22 mouse cellular contexts compared by ENCODE assay signal in genomic region chr13:48391126-48391525, GRCm38 (mm10).
A peak's percentile ranks its signal among the peaks of the same experiment; 100 is the strongest.
DNase-seq lines count a peak whose midpoint lies in the region; ATAC-seq and TF ChIP-seq lines count a peak whose summit lies in the region.
"Had no signal": no experiment of that assay in that cellular context is flagged by ENCODE, and none has a peak within 500 bp of the region (broad histone marks: within the 10 kb centered on the region; RNA-seq: fewer than 3 reads in every experiment).

No protein-coding gene starts in this region.

- no peaks in the 10 kb centered on the region for H3K9me3 ChIP-seq in heart, embryonic 10.5 days
- H3K9me3 ChIP-seq in kidney, embryonic 16.5 days (ENCODE audit: low read length), result no peaks in the 10 kb centered on the region
- H3K9me3 ChIP-seq in midbrain, embryonic 16.5 days (replicated peaks; ENCODE audit: control insufficient read depth, low read length, poor library complexity, severe bottlenecking), result no peaks in the 10 kb centered on the region
- H3K9me3 ChIP-seq in midbrain, embryonic 11.5 days (ENCODE audit: control insufficient read depth, low read length), result no peaks in the 10 kb centered on the region
- H3K9me3 ChIP-seq in midbrain, postnatal 0 days (ENCODE audit: low read length), result no peaks in the 10 kb centered on the region
- H3K9me3 ChIP-seq: embryonic facial prominence, embryonic 15.5 days; forebrain, embryonic 12.5 days; heart, embryonic 15.5 days; hindbrain, embryonic 10.5 days had no signal

- H3K4me3 ChIP-seq in heart, embryonic 10.5 days, result no peak overlapping the region
- no peak overlapping the region for H3K4me3 ChIP-seq in kidney, embryonic 16.5 days (ENCODE audit: low read length)
- H3K4me3 ChIP-seq in midbrain, embryonic 16.5 days (ENCODE audit: low read depth, low read length), result no peak overlapping the region
- H3K4me3 ChIP-seq in midbrain, embryonic 11.5 days (ENCODE audit: low read depth, low read length), result no peak overlapping the region
- no peak overlapping the region for H3K4me3 ChIP-seq in midbrain, postnatal 0 days (ENCODE audit: low read depth, low read length)
- H3K4me3 ChIP-seq: embryonic facial prominence, embryonic 15.5 days; erythroblast, embryonic 14.5 days; forebrain, embryonic 12.5 days; gastrocnemius, adult 2 months; heart, embryonic 15.5 days; hindbrain, embryonic 10.5 days had no signal

- H3K27me3 ChIP-seq in heart, embryonic 10.5 days (ENCODE audit: insufficient read depth, poor library complexity, severe bottlenecking), result no peaks in the 10 kb centered on the region
- H3K27me3 ChIP-seq in kidney, embryonic 16.5 days (ENCODE audit: insufficient read depth, low read length), result no peaks in the 10 kb centered on the region
- H3K27me3 ChIP-seq in midbrain, embryonic 16.5 days (ENCODE audit: control insufficient read depth, insufficient read depth, low read depth, low read length), result no peaks in the 10 kb centered on the region
- no peaks in the 10 kb centered on the region for H3K27me3 ChIP-seq in midbrain, embryonic 11.5 days (ENCODE audit: control insufficient read depth, insufficient read depth, low read length)
- H3K27me3 ChIP-seq in midbrain, postnatal 0 days (ENCODE audit: insufficient read depth, low read length), result no peaks in the 10 kb centered on the region
- H3K27me3 ChIP-seq: embryonic facial prominence, embryonic 15.5 days; forebrain, embryonic 12.5 days; heart, embryonic 15.5 days had no signal

- no peak for ATAC-seq in kidney, embryonic 16.5 days (ENCODE audit: low FRiP score, low TSS enrichment)
- ATAC-seq in midbrain, embryonic 16.5 days, result no peak
- ATAC-seq in midbrain, embryonic 11.5 days (ENCODE audit: low FRiP score), result no peak
- no peak for ATAC-seq in midbrain, postnatal 0 days (ENCODE audit: low FRiP score)

- no peak overlapping the region for H3K9ac ChIP-seq in kidney, embryonic 16.5 days (replicated peaks; ENCODE audit: low read length)
- no peak overlapping the region for H3K9ac ChIP-seq in midbrain, embryonic 16.5 days (ENCODE audit: low read depth, low read length)
- H3K9ac ChIP-seq in midbrain, embryonic 11.5 days (ENCODE audit: low read length), result no peak overlapping the region
- H3K9ac ChIP-seq in midbrain, postnatal 0 days (replicated peaks; ENCODE audit: low read length, poor library complexity, severe bottlenecking), result no peak overlapping the region
- H3K9ac ChIP-seq: embryonic facial prominence, embryonic 15.5 days; forebrain, embryonic 12.5 days; heart, embryonic 15.5 days; hindbrain, embryonic 14.5 days had no signal

- no peaks in the 10 kb centered on the region for H3K4me1 ChIP-seq in heart, embryonic 10.5 days
- H3K4me1 ChIP-seq in kidney, embryonic 16.5 days (ENCODE audit: insufficient read depth, low read length), result peaks cover 7% of the 10 kb centered on the region
- H3K4me1 ChIP-seq in midbrain, embryonic 16.5 days (ENCODE audit: control insufficient read depth, insufficient read depth, low read length), result peaks cover 4% of the 10 kb centered on the region; the same call in 1 of the 2 replicates
- H3K4me1 ChIP-seq in midbrain, embryonic 11.5 days (ENCODE audit: control insufficient read depth, insufficient read depth, low read length), result no peaks in the 10 kb centered on the region
- no peaks in the 10 kb centered on the region for H3K4me1 ChIP-seq in midbrain, postnatal 0 days (ENCODE audit: insufficient read depth, low read length)
- H3K4me1 ChIP-seq: embryonic facial prominence, embryonic 15.5 days; forebrain, embryonic 12.5 days; heart, embryonic 15.5 days; hindbrain, embryonic 10.5 days had no signal

- no peaks in the 10 kb centered on the region for H3K36me3 ChIP-seq in heart, embryonic 10.5 days
- H3K36me3 ChIP-seq in kidney, embryonic 16.5 days (ENCODE audit: insufficient read depth, low read length), result no peaks in the 10 kb centered on the region
- no peaks in the 10 kb centered on the region for H3K36me3 ChIP-seq in midbrain, embryonic 16.5 days (ENCODE audit: control insufficient read depth, insufficient read depth, low read length)
- no peaks in the 10 kb centered on the region for H3K36me3 ChIP-seq in midbrain, embryonic 11.5 days (ENCODE audit: control insufficient read depth, insufficient read depth, low read length)
- H3K36me3 ChIP-seq in midbrain, postnatal 0 days (ENCODE audit: insufficient read depth, low read length), result no peaks in the 10 kb centered on the region
- H3K36me3 ChIP-seq: embryonic facial prominence, embryonic 15.5 days; forebrain, embryonic 12.5 days; heart, embryonic 15.5 days; hindbrain, embryonic 10.5 days had no signal

- DNase-seq in heart, embryonic 10.5 days (ENCODE audit: low spot score), result peak; percentile 65
- DNase-seq in heart, adult 18-20 months, result no peak
- peak; percentile 11 for DNase-seq in kidney, adult 9 months
- DNase-seq in midbrain, embryonic 11.5 days (ENCODE audit: low spot score, missing footprints), result no peak
- DNase-seq in midbrain, postnatal 0 days (ENCODE audit: low spot score), result no peak
- DNase-seq in adipocyte (ENCODE audit: low spot score), result no peak
- DNase-seq: adrenal gland, adult 8-10 months; adrenal gland, postnatal 36 days; cerebellum, adult 2 months; cerebellum, postnatal 10 days; gastrocnemius, adult 2 months; gastrocnemius, postnatal 25 days; heart, postnatal 14 days had no signal

- no peak for TF ChIP-seq CTCF in midbrain, postnatal 0 days (IDR thresholded peaks at IDR 0.05)

- WGBS in heart, embryonic 10.5 days, result 84% methylated on average over 11 of the region's 11 CpGs
- whole genome bisulfite sequencing in kidney, embryonic 16.5 days, result 47% methylated on average over 11 of the region's 11 CpGs
- 84% methylated on average over 11 of the region's 11 CpGs for WGBS in midbrain, embryonic 16.5 days
- WGBS in midbrain, embryonic 11.5 days, result 93% methylated on average over 11 of the region's 11 CpGs
- 87% methylated on average over 11 of the region's 11 CpGs for WGBS in midbrain, postnatal 0 days

- H3K27ac ChIP-seq in heart, embryonic 10.5 days, result no peak overlapping the region
- H3K27ac ChIP-seq in kidney, embryonic 16.5 days (ENCODE audit: low read length), result no peak overlapping the region
- H3K27ac ChIP-seq in midbrain, embryonic 16.5 days (ENCODE audit: low read length), result peak overlapping the region; percentile 39; the same call in 1 of the 2 replicates
- H3K27ac ChIP-seq in midbrain, embryonic 11.5 days (ENCODE audit: low read depth, low read length), result no peak overlapping the region
- H3K27ac ChIP-seq in midbrain, postnatal 0 days (ENCODE audit: low read depth, low read length), result peak overlapping the region; percentile 43; the same call in 1 of the 2 replicates
- H3K27ac ChIP-seq: embryonic facial prominence, embryonic 15.5 days; forebrain, embryonic 12.5 days; gastrocnemius, adult 2 months; heart, embryonic 15.5 days; hindbrain, embryonic 10.5 days; hindbrain, embryonic 14.5 days had no signal

- no peak overlapping the region for H3K4me2 ChIP-seq in kidney, embryonic 16.5 days (replicated peaks; ENCODE audit: low read depth, low read length)
- no peak overlapping the region for H3K4me2 ChIP-seq in midbrain, embryonic 16.5 days (ENCODE audit: low read length)
- H3K4me2 ChIP-seq in midbrain, embryonic 11.5 days, result no peak overlapping the region
- no peak overlapping the region for H3K4me2 ChIP-seq in midbrain, postnatal 0 days (ENCODE audit: low read depth, low read length, poor library complexity, severe bottlenecking)
- H3K4me2 ChIP-seq: embryonic facial prominence, embryonic 15.5 days; forebrain, embryonic 12.5 days; heart, embryonic 11.5 days; heart, embryonic 15.5 days; hindbrain, embryonic 14.5 days had no signal

Comparison
In these comparisons a context has a peak if more than half of its experiments do, and no peak if none do; other contexts are left out.
1. DNase-seq: peak in heart, embryonic 10.5 days (single experiment) and kidney, adult 9 months (single experiment); none in heart, adult 18-20 months (0 of 2), midbrain, embryonic 11.5 days (single experiment), midbrain, postnatal 0 days (single experiment) and adipocyte (single experiment).
2. H3K27ac ChIP-seq: peak in midbrain, embryonic 16.5 days (single experiment) and midbrain, postnatal 0 days (single experiment); none in heart, embryonic 10.5 days (single experiment), kidney, embryonic 16.5 days (single experiment) and midbrain, embryonic 11.5 days (single experiment).